Mouse (Mus musculus) spleen, adult 2 months (tissue): ENCODE measurements around the gene Orc3. TPM values are rescaled to one million over a fixed set of nuclear protein-coding genes. Genes with fewer than 3 reads are reported as not detected.
"Not testable (repeated sequence)": the region's sequence is repeated elsewhere in the genome, so short reads cannot be mapped to it uniquely, and the experiment has no call there.

Source experiments
- DNase-seq, 2 experiments: peaks; one replicate each; pipeline versions ENCODE4 v3.0.0 to v3.0.0-alpha.2; 2012 to 2021; ENCODE audit warnings: low spot score in 2 of 2, low read depth in 1 of 2
- H3K27ac ChIP-seq: fragments of 200-500 bp; 2 replicates; pipeline ENCODE4 v1.5.1; 2012; ENCODE audit warnings: low read length, inconsistent platforms; ENCODE audit not compliant: insufficient read depth
- H3K27me3 ChIP-seq: fragments of 200-500 bp; 2 replicates; pipeline ENCODE4 v1.6.1; 2012; ENCODE audit warnings: mild to moderate bottlenecking, moderate library complexity, low read length, inconsistent platforms; ENCODE audit not compliant: control insufficient read depth, insufficient read depth
- H3K36me3 ChIP-seq: fragments of 200-500 bp; 2 replicates; pipeline ENCODE4 v1.6.1; 2012; ENCODE audit warnings: mild to moderate bottlenecking, low read length, inconsistent platforms; ENCODE audit not compliant: control insufficient read depth, insufficient read depth
- H3K4me1 ChIP-seq: fragments of 200-500 bp; 2 replicates; pipeline ENCODE4 v1.6.1; 2011; ENCODE audit warnings: inconsistent platforms; ENCODE audit not compliant: control insufficient read depth, insufficient read depth, insufficient read length
- H3K4me3 ChIP-seq: fragments of 200-500 bp; 2 replicates; pipeline ENCODE4 v1.5.1; 2011; ENCODE audit warnings: mild to moderate bottlenecking, inconsistent platforms; ENCODE audit not compliant: insufficient read depth, insufficient read length; ENCODE audit errors: extremely low read depth
- CTCF ChIP-seq: fragments of 200-500 bp; IDR thresholded peaks from 2 replicates; pipeline ENCODE4 v1.5.1; 2011; ENCODE audit warnings: mild to moderate bottlenecking, inconsistent platforms; ENCODE audit not compliant: insufficient read depth, insufficient read length, insufficient replicate concordance; ENCODE audit errors: extremely low read depth
- POLR2A ChIP-seq: fragments of 200-500 bp; IDR thresholded peaks from 2 replicates; pipeline ENCODE4 v1.6.1; 2011; ENCODE audit warnings: low read depth, low read length, inconsistent platforms
- WGBS: fragments of 180-500 bp; shearing (Covaris S2); methylation state at CpG from one replicate; pipeline ENCODE4 v1.1.7; 2018; 5-methylcytosine and 5-hydroxymethylcytosine counted together
- polyA plus RNA-seq: library from polyadenylated mRNA; depleted of rRNA; stranded (reverse); fragments of >200 nt; gene quantifications from 2 replicates; pipeline ENCODE4 v1.2.3, GENCODE M21; 2012

Gene Orc3
- polyA plus RNA-seq, 1 experiment, result 11.5 TPM

- 93% methylated on average over 3 of the region's 3 CpGs for WGBS
- H3K4me1 ChIP-seq, result no peaks in the 10 kb centered on the region
- no peak for TF ChIP-seq POLR2A
- TF ChIP-seq CTCF, result no peak
- no peaks in the 10 kb centered on the region for H3K27me3 ChIP-seq
- no peak overlapping the region for H3K27ac ChIP-seq
- no peak overlapping the region for H3K4me3 ChIP-seq
- no peak for DNase-seq
- peaks cover 25% of the 10 kb centered on the region for H3K36me3 ChIP-seq
Measured at GRCm38 (mm10) chr4:34583427-34583826, 31.3 kb downstream of the Orc3 start.

GRCm38 (mm10) chr4:34582476-34582875 lies 32.3 kb downstream of the Orc3 start:
- Histone ChIP-seq H3K27me3 (no peaks in the 10 kb centered on the region), H3K4me1 (no peaks in the 10 kb centered on the region), H3K4me3 (no peak overlapping the region), H3K36me3 (peaks cover 26% of the 10 kb centered on the region), H3K27ac (no peak overlapping the region)
- 84% methylated on average over 5 of the region's 5 CpGs for WGBS
- TF ChIP-seq CTCF (no peak), POLR2A (no peak)
- DNase-seq, result no peak

GRCm38 (mm10) chr4:34581990-34582389 lies 32.8 kb downstream of the Orc3 start:
- no peak for TF ChIP-seq CTCF
- no peak for TF ChIP-seq POLR2A
- DNase-seq, result no peak
- peaks cover 28% of the 10 kb centered on the region for H3K36me3 ChIP-seq
- no peak overlapping the region for H3K4me3 ChIP-seq
- no peaks in the 10 kb centered on the region for H3K4me1 ChIP-seq
- H3K27me3 ChIP-seq, result no peaks in the 10 kb centered on the region
- 92% methylated on average over 7 of the region's 7 CpGs for WGBS
- H3K27ac ChIP-seq, result no peak overlapping the region

- not testable (repeated sequence) for H3K27ac ChIP-seq, DNase-seq, H3K4me3 ChIP-seq, H3K4me1 ChIP-seq, H3K27me3 ChIP-seq
- H3K36me3 ChIP-seq, result peaks cover 30% of the 10 kb centered on the region
- 73% methylated on average over 1 of the region's 1 CpGs for WGBS
Measured at GRCm38 (mm10) chr4:34581489-34581888, 33.3 kb downstream of the Orc3 start.

GRCm38 (mm10) chr4:34579215-34579614 lies 35.5 kb downstream of the Orc3 start:
- Histone ChIP-seq H3K36me3 (peaks cover 29% of the 10 kb centered on the region), H3K4me3 (no peak overlapping the region), H3K27ac (no peak overlapping the region), H3K4me1 (no peaks in the 10 kb centered on the region), H3K27me3 (no peaks in the 10 kb centered on the region)
- TF ChIP-seq POLR2A, result no peak
- WGBS, result 92% methylated on average over 1 of the region's 1 CpGs
- DNase-seq, result no peak

- no peak for DNase-seq
- TF ChIP-seq POLR2A, result no peak
- no peak for TF ChIP-seq CTCF
- no peak overlapping the region for H3K27ac ChIP-seq
- H3K4me1 ChIP-seq, result no peaks in the 10 kb centered on the region
- WGBS, result 97% methylated on average over 2 of the region's 2 CpGs
- peaks cover 28% of the 10 kb centered on the region for H3K36me3 ChIP-seq
- H3K27me3 ChIP-seq, result no peaks in the 10 kb centered on the region
- no peak overlapping the region for H3K4me3 ChIP-seq
Measured at GRCm38 (mm10) chr4:34577028-34577427, 37.7 kb downstream of the Orc3 start.

- H3K27ac ChIP-seq, result no peak overlapping the region
- no peaks in the 10 kb centered on the region for H3K4me1 ChIP-seq
- H3K4me3 ChIP-seq, result no peak overlapping the region
Measured at GRCm38 (mm10) chr4:34572876-34573275, 41.9 kb downstream of the Orc3 start.

More at GRCm38 (mm10) chr4:34572876-34573275, 41.9 kb downstream of the Orc3 start:
- TF ChIP-seq CTCF, result no peak
- TF ChIP-seq POLR2A, result no peak
- WGBS, result 92% methylated on average over 2 of the region's 2 CpGs
- no peak for DNase-seq
- peaks cover 36% of the 10 kb centered on the region for H3K36me3 ChIP-seq
- H3K27me3 ChIP-seq, result no peaks in the 10 kb centered on the region
